Mouse (Mus musculus) neural tube, embryonic 10.5 days (tissue): ENCODE results near the gene Tubb2b.
"Not testable (repeated sequence)": the region's sequence is repeated elsewhere in the genome, so short reads cannot be mapped to it uniquely, and the experiment has no call there.

Experiments used
- DNase-seq: peaks from one replicate; pipeline ENCODE4 v3.0.0-alpha.2; 2017; ENCODE audit warnings: low spot score; ENCODE audit errors: extremely low spot score

Tubb2b gene

DNA sequence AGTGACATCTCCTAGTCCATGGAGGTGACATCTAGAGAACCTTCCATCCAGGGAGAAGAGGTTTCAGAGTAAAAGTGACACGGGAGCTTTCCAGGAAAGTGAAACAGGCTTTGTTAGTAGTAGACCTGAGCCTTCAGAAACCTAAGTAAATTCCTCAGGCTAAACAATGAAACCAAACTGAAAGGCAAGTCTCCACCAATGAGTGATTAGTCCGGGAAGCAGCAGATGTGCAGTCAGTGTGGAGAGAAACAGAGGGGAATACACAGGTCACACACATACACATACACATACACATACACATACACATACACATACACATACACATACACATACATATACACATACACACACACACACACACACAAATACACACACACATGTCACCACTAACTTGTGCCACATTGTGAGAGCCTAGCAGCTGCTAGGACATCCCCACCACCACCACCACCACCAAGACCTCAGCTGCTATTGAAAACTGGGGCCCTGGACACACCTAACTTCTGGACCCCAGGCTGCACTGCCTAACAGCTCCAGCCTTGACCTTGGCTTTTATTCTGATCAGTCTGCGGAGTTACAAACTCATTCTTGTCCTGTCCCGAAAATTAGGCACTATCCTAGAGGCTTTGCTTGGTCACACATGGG is 21.1 kb downstream of the Tubb2b start:
- DNase-seq, result no peak

GRCm38 (mm10) chr13:34106999-34107398 is 23.3 kb downstream of the Tubb2b start:
- DNase-seq, result no peak

DNA sequence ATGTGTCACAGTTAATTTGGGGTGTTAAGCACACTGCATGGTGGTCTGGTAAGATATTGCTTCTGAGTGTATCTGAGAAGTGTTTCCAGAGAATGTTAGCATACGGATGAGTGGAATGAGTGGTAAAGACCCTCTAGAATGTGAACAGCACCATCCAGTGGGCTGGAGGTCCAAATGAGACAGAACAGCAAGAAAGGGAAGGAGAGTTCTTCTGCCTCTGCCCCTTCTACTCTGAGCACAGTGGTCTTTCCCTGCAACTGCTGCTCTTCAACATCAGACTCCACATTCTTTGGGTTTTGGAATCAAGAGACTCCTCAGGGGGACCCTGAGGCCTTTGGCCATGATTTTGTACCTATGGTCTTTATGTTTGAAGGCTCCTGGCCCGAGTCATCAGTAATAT is 24.0 kb downstream of the Tubb2b start:
- DNase-seq, result no peak

DNA sequence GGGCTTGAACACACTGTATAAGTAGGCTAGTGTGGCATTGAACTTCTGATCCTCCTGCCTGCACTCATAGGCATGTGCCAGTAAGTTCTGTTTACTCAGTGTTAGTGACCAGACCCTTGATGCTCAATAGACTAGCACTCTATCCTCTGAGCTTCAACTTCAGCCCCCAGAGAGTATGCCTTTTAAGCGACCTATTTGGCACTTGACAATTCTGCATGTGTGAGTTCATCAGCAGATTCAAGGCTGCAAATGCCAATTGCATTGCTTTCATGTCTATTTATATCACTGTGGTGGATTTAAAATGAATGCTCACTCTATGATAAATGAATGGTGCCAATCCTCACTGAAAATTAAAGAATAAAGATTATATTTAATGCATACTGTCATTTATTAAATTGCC is 24.9 kb downstream of the Tubb2b start:
- DNase-seq, result no peak

DNA sequence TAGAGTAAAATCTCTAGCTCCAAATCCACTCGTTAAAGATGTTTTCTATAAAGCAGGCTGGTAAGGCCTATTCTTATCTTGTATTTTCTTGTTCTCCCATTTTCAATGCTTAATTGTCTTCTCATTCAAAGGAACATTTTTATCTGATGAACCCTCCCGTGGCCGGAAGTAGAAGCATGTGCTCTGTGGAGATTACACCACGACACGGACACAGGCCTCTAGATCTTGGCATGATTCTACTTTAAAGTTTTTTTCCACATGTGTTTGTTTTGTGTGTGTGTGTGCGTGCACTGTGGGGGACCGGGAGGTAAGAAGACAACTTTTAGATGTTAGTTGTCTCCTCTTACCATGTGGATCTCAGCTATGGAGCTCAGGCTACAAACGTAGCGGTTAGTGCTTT is 28.4 kb downstream of the Tubb2b start:
- DNase-seq, result no peak

DNA sequence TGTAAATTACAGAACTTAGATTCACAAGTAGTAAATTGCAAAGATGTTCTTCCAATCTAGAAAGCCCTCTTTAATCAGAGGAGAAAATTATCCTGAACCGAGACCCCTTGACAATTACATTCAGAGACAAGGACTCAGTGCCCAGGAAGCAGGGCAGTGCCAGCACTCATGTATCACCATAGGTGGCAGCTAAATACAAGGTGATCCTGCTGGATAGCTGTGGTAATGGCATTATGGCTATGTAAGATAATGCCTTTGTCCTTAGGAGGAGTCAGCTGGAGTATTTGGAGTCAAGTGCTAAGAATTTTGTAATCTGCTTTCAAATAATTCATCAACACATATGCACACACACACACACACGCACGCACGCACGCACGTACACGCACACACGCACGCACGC is 29.0 kb downstream of the Tubb2b start:
- no peak for DNase-seq

- DNase-seq, result no peak
Observed at GRCm38 (mm10) chr13:34100733-34101132, 29.5 kb downstream of the Tubb2b start.

DNA sequence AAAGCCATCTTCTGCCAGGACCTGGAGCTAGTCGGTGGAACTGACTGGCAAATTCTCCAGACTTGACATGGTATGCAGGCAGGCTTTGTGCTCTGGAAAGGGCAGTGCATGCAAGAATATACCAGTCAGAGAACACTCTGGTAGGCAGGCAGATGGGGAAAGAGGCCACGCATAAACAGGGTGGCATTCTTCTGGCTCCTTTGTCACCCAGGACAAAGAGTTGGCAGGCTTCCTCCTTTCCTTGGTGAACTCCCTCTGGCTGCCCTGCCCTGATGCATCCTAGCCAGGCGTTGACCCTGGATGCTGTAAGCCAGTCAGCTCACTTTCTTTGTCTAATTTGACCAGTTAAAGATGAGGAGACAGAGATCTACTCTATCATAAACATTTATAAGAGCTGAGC is 33.2 kb downstream of the Tubb2b start:
- no peak for DNase-seq

- no peak for DNase-seq
Observed at GRCm38 (mm10) chr13:34096455-34096854, 33.8 kb downstream of the Tubb2b start.

GRCm38 (mm10) chr13:34095542-34096435 is 34.5 kb downstream of the Tubb2b start:
- DNase-seq, result peak; percentile 36

GRCm38 (mm10) chr13:34089358-34089757 is 40.9 kb downstream of the Tubb2b start:
- no peak for DNase-seq

GRCm38 (mm10) chr13:34088871-34089288 is 41.4 kb downstream of the Tubb2b start:
- DNase-seq, result peak; percentile 34

DNA sequence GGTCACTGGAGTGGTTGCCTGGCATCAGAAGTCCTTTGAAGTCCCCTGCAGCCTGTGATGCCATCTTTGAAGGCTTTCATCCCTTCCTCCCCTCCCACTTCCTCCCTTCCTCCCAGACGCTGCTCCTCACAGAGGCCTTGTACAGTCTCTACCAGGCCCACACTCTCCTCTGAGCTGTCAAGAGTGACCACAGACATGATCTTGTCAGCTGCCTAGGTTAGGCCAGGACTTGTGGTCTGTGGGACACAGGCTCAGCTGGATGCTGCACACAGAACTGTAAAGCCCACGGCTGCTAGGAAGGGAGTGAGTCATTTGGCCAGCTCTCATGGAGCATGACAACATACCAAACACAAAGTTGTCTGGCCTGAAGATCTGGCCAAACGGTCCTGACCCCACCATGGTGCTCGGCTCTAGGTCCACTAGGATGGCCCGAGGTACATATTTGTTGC is 42.0 kb downstream of the Tubb2b start:
- not testable (repeated sequence) for DNase-seq

GRCm38 (mm10) chr13:34087052-34087812 is 43.0 kb downstream of the Tubb2b start:
- no peak for DNase-seq

GRCm38 (mm10) chr13:34084026-34084750 is 46.1 kb downstream of the Tubb2b start:
- DNase-seq, result no peak

GRCm38 (mm10) chr13:34081926-34082325 is 48.3 kb downstream of the Tubb2b start:
- DNase-seq, result no peak

DNA sequence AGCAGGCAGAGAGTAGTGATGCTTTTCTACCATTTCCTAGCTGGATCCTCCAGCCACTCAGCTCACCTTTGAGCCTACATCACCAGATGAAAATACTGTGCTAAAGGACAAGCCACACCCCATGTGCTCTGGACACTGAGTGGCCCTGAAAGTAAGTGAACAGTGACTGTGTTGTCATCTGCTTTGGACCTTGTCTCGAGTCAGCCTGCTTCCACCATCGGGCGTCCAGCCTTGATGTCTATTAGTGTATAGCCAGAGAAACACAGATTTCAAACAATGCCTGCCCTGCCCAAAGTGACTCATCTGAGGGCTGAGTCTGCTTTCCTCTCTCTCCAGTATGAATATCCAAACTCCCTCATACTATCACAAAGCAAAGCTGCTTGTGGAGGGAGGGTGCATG is 50.5 kb downstream of the Tubb2b start:
- DNase-seq, result no peak

DNA sequence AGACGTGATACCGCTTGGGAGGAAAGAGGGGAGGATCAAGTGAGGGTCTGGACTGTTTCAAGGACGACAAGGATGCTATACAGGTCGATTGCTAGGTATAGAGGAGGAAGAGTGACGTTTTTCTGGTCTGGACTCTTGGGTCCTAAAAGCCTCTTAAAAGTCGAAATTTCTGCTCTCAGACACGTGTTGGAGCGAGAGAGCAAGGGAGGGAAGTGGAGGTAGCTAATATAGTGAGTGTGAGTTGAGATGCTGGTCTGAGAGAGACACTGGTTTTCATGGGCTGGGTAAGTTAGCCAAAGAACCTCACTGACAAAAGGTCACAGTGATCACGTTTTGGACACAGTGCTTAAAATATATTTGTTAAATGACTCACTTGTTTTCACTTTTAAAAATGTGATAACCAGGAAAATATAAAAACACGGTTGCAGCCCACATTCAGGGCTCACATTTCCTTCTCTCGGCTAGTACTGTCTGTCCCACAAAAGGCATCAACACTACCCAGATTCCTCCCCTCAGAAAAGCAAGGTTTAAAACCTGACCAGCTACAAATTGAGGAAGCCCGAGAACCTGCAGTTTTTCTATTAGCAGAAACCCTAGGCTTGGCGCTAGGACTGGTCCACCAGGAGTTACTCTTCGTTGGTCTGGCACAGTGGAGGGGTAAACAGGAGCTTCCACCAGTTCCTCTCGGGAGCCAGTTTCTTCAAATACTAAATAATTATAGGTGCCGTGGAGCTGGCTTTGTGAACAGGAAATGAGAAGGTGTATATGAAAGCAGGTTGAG is 51.6 kb downstream of the Tubb2b start:
- no peak for DNase-seq

- DNase-seq, result peak; percentile 90
Observed at GRCm38 (mm10) chr13:34077492-34078271, 52.6 kb downstream of the Tubb2b start, which contains the start of gene Tubb2a. Gene Tubb2a (minus strand): TSS chr13:34078007.
